Mouse (Mus musculus) cerebellum, adult (tissue): Measurements from ENCODE around the gene Mitd1.

ENCODE experiments used
- ATAC-seq: cut with Nextera tagmentation; 2 replicates; pipeline ENCODE4 v1.9.2; 2017; ENCODE audit warnings: mild to moderate bottlenecking, moderate library complexity, mixed read lengths; ENCODE audit not compliant: insufficient number of reproducible peaks, low FRiP score, low TSS enrichment

Mitd1 gene

GRCm38 (mm10) chr1:37890025-37890652 is at the start of gene Mitd1, which contains the start of gene Mrpl30:
TSS of gene Mitd1 (minus strand) at chr1:37890411.
TSS of gene Mrpl30 (plus strand) at chr1:37890477.
- ATAC-seq: peak; percentile 97

DNA sequence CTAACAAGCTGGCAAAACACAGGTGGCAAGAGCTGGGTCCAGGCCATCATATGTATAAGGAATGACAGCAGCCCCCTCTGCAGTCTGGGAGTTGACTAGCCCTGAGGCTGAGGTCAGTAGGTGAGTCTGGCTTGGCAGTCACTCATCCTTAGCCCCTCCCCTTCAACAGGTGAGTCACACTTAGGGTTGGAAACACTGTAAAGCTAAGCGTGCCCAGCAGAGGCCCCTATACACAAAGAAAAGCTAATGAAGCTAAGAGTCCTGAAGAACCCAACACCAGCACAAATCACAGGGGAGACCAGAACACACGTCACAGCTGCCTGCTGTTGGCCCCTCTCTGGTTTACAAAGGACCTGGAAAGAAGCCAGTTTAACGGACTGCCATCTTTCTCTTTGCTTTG is 41.6 kb upstream of the Mitd1 start:
- no peak for ATAC-seq

DNA sequence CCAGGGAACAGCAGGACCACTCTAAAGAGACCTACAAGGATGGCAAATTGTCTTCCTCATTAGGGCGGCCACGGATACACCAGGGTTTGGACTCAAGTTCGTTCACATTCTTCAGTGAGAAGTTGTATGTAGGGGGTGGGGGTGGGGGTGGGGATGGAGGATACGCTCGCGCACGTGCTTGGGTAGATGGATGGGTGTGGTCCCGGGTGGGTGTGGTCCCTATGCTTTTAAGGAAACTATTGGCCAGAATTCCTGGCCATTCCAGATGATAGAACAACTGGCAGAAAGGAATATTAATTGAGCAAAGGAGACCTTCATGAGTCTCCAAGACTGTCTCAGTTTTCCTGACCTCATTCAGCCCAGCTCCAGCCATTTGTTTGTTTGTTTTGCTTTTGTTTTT is 35.8 kb upstream of the Mitd1 start:
- no peak for ATAC-seq

DNA sequence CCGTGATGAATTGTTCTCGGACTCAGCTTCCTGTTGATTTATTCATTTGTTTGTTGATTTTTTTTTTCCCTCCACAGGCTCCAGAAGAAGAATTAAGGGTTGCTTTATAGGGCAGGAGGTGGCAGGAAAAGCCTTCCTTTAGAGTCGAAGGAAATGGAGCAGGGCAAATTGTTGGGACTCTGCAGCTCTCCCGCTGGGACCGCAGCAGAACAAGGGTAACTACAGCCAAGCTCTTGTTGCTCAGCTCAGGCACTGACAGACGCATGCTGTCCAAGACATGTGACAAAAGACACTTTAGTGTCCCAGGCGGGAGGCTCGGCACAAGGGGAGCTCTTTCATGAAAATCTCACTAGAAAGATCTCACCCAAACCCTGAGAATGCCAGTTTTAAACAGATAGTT is 32.3 kb upstream of the Mitd1 start:
- ATAC-seq: peak; percentile 66

- no peak for ATAC-seq
These were observed 27.9 kb upstream of the Mitd1 start for GRCm38 (mm10) chr1:37918096-37918495.

DNA sequence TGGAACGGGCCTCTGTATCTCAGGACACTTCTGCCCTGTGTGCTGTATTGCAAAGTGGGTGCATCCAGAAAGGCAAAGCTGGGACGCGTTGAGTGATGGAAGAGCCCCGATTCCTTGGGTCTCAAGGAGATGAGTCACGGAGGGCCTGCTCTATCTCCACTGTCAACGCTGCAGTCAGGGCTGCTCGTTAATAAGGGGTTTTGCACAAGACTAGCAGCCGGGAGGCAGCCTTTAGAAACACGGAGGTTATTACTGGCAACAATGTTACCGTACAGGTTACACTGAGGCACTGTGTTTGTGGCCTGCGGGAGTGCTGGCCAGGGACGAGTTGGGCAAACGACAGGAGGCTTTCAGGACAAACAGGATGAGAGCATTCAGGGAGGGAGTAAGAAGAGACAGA is 27.5 kb upstream of the Mitd1 start:
- no peak for ATAC-seq

GRCm38 (mm10) chr1:37916393-37916792 is 26.2 kb upstream of the Mitd1 start, which contains the start of gene Lyg2:
TSS of gene Lyg2 (minus strand) at chr1:37916493.
- no peak for ATAC-seq

DNA sequence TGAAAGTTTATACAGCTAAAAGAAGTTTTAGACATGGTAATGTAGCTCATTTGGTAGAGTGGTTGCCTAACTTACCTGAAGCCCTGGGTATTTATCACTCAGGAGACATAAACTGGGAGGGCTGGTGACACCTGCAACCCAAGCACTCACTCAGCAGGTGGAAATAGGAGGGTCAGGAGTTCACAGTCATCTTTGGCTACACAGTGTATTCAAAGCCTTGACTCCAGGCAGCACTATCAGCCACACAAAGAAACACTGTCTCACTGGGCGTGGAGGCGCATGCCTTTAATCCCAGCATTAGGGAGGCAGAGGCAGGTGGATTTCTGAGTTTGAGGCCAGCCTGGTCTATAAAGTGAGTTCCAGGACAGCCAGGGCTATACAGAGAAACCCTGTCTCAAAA is 22.5 kb upstream of the Mitd1 start:
- ATAC-seq: no peak

- no peak; the same call in 1 of the 2 replicates for ATAC-seq
These were observed 13.0 kb upstream of the Mitd1 start for GRCm38 (mm10) chr1:37903178-37903577.

- ATAC-seq: no peak
These were observed 10.1 kb upstream of the Mitd1 start for GRCm38 (mm10) chr1:37900288-37900687.

- no peak for ATAC-seq
These were observed 9.6 kb upstream of the Mitd1 start for GRCm38 (mm10) chr1:37899816-37900215.

DNA sequence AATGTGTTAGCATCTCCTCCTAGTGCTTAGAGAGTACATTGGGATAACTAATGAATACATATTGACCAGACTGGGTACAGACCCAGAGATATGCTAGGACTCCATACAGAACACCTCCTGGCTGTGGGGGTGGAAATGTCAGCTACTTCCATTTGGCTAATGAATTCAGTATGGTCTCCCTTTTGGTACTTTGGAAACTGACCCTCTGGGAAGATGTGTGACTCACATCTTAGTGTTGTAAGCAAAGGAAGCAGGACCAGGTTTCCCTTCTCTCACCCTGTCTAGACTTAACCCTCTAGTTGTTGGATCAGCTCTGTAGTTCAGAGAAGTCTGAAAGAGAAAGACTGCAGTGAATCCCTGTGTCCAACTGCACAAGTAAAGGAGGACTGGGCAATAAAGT is 4.4 kb upstream of the Mitd1 start:
- no peak for ATAC-seq

GRCm38 (mm10) chr1:37891400-37891799 is 1.2 kb upstream of the Mitd1 start:
- no peak for ATAC-seq

- ATAC-seq: no peak
These were observed 1.0 kb downstream of the Mitd1 start for GRCm38 (mm10) chr1:37889206-37889605.

GRCm38 (mm10) chr1:37884451-37884850 is 5.8 kb downstream of the Mitd1 start:
- no peak for ATAC-seq

GRCm38 (mm10) chr1:37883411-37883810 is 6.8 kb downstream of the Mitd1 start:
- no peak for ATAC-seq

- ATAC-seq: no peak
These were observed 12.3 kb downstream of the Mitd1 start for GRCm38 (mm10) chr1:37877736-37878460.

- no peak for ATAC-seq
These were observed 17.1 kb downstream of the Mitd1 start for GRCm38 (mm10) chr1:37873157-37873556.

GRCm38 (mm10) chr1:37872131-37873067 is 17.8 kb downstream of the Mitd1 start:
- ATAC-seq: peak; percentile 86

GRCm38 (mm10) chr1:37871704-37872103 is 18.5 kb downstream of the Mitd1 start, which contains the start of gene Lipt1:
TSS of gene Lipt1 (plus strand) at chr1:37871738.
- peak; percentile 26 for ATAC-seq

- no peak for ATAC-seq
These were observed 20.8 kb downstream of the Mitd1 start for GRCm38 (mm10) chr1:37869362-37869761.
